Mouse (Mus musculus) stomach, postnatal 0 days (tissue): ENCODE data around the gene Wnt6. TPM values are rescaled to one million over a fixed set of nuclear protein-coding genes. Genes with fewer than 3 reads are reported as not detected.

Source experiments
- ATAC-seq: fragments of 200-750 bp; cut with Nextera tagmentation; 2 replicates; pipeline ENCODE4 v1.8.0; 2017; ENCODE audit not compliant: low FRiP score, low TSS enrichment
- DNase-seq: peaks from one replicate; pipeline ENCODE4 v3.0.0-alpha.2; 2016; ENCODE audit warnings: low spot score
- H3K27ac ChIP-seq: fragments of 300-500 bp; sonication (generic); replicated peaks from 2 replicates; pipeline ENCODE4 v1.5.1; 2014; ENCODE audit warnings: mild to moderate bottlenecking, control low read depth
- H3K27me3 ChIP-seq: fragments of 300-500 bp; sonication (generic); 2 replicates; pipeline ENCODE4 v1.6.1; 2014; ENCODE audit warnings: low read length; ENCODE audit not compliant: control insufficient read depth, insufficient read depth
- H3K36me3 ChIP-seq: fragments of 300-500 bp; sonication (generic); 2 replicates; pipeline ENCODE4 v1.6.1; 2014; ENCODE audit warnings: low read length, mixed read lengths; ENCODE audit not compliant: control insufficient read depth, insufficient read depth
- H3K4me1 ChIP-seq: fragments of 300-500 bp; sonication (generic); replicated peaks from 2 replicates; pipeline ENCODE4 v1.6.1; 2014; ENCODE audit warnings: antibody characterized with exemption; ENCODE audit not compliant: control insufficient read depth, insufficient read depth
- H3K4me2 ChIP-seq: fragments of 300-500 bp; sonication (generic); replicated peaks from 2 replicates; pipeline ENCODE4 v1.6.1; 2014; ENCODE audit warnings: low read depth, mild to moderate bottlenecking, control low read depth, moderate library complexity
- H3K4me3 ChIP-seq: fragments of 300-500 bp; sonication (generic); 2 replicates; pipeline ENCODE4 v1.5.1; 2014; ENCODE audit warnings: low read depth, low read length, control low read depth
- H3K9ac ChIP-seq: fragments of 300-500 bp; sonication (generic); 2 replicates; pipeline ENCODE4 v1.6.1; 2014; ENCODE audit warnings: mild to moderate bottlenecking, low read length, control low read depth, mixed read lengths
- H3K9me3 ChIP-seq: fragments of 300-500 bp; sonication (generic); 2 replicates; pipeline ENCODE4 v1.6.1; 2016; ENCODE audit warnings: low read length; ENCODE audit not compliant: control insufficient read depth
- CTCF ChIP-seq: IDR thresholded peaks from 2 replicates; pipeline ENCODE4 v1.5.1; 2016; ENCODE audit warnings: antibody characterized with exemption, low read depth, mild to moderate bottlenecking, moderate library complexity
- EP300 ChIP-seq: optimal IDR thresholded peaks from 2 replicates; pipeline ENCODE3; 2016; ENCODE audit warnings: antibody characterized with exemption
- WGBS: fragments of 180-500 bp; shearing (Covaris S2); extraction: QIAGEN DNeasy Blood & Tissue Kit; methylation state at CpG from one replicate; pipeline ENCODE4 v1.1.7; 2014; 5-methylcytosine and 5-hydroxymethylcytosine counted together
- polyA plus RNA-seq: library from polyadenylated mRNA; unstranded; fragments of >200 nt; fragmentation: Nextera tagmentation; extraction: Ambion mirVana; gene quantifications from 2 replicates; pipeline ENCODE4 v1.2.1, GENCODE M21; 2015

Wnt6 gene
- polyA plus RNA-seq, 1 experiment from 2014 or later: 3.6 TPM

DNA sequence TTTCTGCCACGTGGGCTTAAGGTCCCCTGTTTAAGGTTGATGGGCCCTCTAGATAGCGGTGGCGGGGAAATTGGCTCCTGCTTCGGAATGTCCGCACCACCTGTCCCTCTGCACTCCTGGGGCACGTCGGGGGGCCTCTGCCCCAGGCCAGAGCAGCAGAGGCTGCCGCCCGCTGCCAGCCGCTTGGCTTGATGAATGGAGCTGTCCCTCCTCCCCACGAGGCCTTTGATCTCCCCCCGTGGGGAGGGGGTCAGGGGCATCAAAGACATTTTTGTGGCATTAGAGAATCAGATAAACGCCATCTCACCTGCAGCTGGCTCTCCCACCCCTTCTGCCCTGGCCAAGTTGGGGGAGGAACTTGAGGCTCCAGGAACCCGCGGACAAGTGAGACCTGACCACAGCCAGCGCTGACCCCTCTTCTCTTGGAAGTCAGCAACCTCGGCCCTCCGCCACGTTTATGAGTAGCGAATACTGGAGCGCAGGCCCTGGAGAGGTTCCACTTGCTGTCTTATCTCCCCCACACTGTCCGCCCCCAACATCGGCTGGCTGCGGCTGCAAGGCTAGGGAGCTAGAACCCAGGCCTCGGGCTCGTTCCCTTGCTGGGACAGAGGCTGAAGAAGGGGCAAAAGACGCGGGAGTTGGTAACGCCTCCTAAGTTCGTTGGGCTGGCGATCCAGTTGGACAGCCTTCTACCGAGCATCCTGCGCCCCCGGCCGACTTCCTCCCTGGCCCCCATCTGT lies 795 bp upstream of the Wnt6 start:
- ATAC-seq: no peak
- H3K27ac ChIP-seq: no peak overlapping the region
- 6% methylated on average over 35 of the region's 35 CpGs for WGBS
- no peaks in the 10 kb centered on the region for H3K36me3 ChIP-seq
- H3K4me3 ChIP-seq: peak overlapping the region; percentile 44
- TF ChIP-seq CTCF: no peak
- TF ChIP-seq EP300: no peak
- no peaks in the 10 kb centered on the region; the same call in 1 of the 2 replicates for H3K4me1 ChIP-seq
- H3K27me3 ChIP-seq: peaks cover 2% of the 10 kb centered on the region; the same call in 1 of the 2 replicates
- no peak overlapping the region for H3K9ac ChIP-seq
- H3K9me3 ChIP-seq: no peaks in the 10 kb centered on the region
- no peak for DNase-seq
- H3K4me2 ChIP-seq: peak overlapping the region; percentile 83

GRCm38 (mm10) chr1:74771467-74771844 lies 236 bp upstream of the Wnt6 start:
- Histone ChIP-seq H3K27me3 (peaks cover 2% of the 10 kb centered on the region; the same call in 1 of the 2 replicates), H3K36me3 (no peaks in the 10 kb centered on the region), H3K4me1 (no peaks in the 10 kb centered on the region; the same call in 1 of the 2 replicates), H3K4me3 (peak overlapping the region; percentile 44), H3K9ac (peak overlapping the region; percentile 52; the same call in 1 of the 2 replicates), H3K9me3 (no peaks in the 10 kb centered on the region), H3K27ac (no peak overlapping the region), H3K4me2 (peak overlapping the region; percentile 83)
- DNase-seq: no peak
- TF ChIP-seq CTCF (no peak), EP300 (no peak)
- no peak for ATAC-seq
- 0% methylated on average over 13 of the region's 26 CpGs for WGBS

DNA sequence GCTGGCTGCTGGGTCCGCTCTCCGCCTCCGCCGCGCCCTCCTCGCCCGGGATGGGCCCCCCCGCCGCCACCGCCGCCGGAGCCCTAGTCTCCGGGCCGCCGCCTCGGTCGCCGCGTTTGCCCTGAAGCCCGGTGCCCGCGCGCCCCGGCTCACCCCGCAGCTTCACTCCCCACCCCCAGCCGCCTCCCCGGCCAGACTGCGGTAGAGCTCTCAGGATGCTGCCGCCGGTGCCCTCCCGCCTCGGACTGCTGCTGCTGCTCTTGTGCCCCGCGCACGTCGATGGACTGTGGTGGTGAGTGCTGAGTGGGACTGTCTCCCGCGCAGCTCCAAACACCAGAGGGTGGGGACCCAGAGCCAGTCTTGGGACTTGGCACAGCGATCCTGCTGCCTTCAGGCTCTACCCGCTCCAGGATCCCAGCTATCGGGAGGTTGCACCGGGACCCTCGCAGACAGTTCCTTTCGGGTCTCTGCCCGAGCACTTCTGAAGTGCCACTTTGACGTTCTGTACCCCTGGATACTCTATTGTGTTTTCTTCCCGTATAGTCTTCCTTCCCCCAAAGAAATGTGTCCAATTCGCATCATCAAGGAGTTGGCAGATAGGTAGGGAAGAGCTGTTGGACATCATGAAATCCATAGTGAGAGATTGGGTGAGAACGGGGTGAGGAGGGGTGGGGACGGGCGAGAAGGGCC lies 384 bp downstream of the Wnt6 start:
- H3K27ac ChIP-seq: no peak overlapping the region
- H3K9me3 ChIP-seq: no peaks in the 10 kb centered on the region
- peak overlapping the region; percentile 83 for H3K4me2 ChIP-seq
- H3K27me3 ChIP-seq: peaks cover 2% of the 10 kb centered on the region; the same call in 1 of the 2 replicates
- peak overlapping the region; percentile 44 for H3K4me3 ChIP-seq
- no peak for ATAC-seq
- WGBS: under 1% methylated on average over 30 of the region's 51 CpGs
- no peaks in the 10 kb centered on the region; the same call in 1 of the 2 replicates for H3K4me1 ChIP-seq
- TF ChIP-seq CTCF: no peak
- no peak for TF ChIP-seq EP300
- H3K9ac ChIP-seq: peak overlapping the region; percentile 52; the same call in 1 of the 2 replicates
- DNase-seq: no peak
- H3K36me3 ChIP-seq: no peaks in the 10 kb centered on the region

- Histone ChIP-seq H3K4me1 (no peaks in the 10 kb centered on the region; the same call in 1 of the 2 replicates), H3K4me3 (peak overlapping the region; percentile 44), H3K36me3 (no peaks in the 10 kb centered on the region), H3K9me3 (no peaks in the 10 kb centered on the region), H3K27me3 (peaks cover 2% of the 10 kb centered on the region; the same call in 1 of the 2 replicates), H3K4me2 (peak overlapping the region; percentile 83), H3K27ac (no peak overlapping the region), H3K9ac (no peak overlapping the region)
- ATAC-seq: peak; percentile 85
- DNase-seq: peak; percentile 81
- under 1% methylated on average over 15 of the region's 15 CpGs for WGBS
- no peak for TF ChIP-seq CTCF
- no peak for TF ChIP-seq EP300
Measured at GRCm38 (mm10) chr1:74773136-74773535, 1.4 kb downstream of the Wnt6 start.

- TF ChIP-seq EP300: no peak
- TF ChIP-seq CTCF: no peak
- no peaks in the 10 kb centered on the region for H3K9me3 ChIP-seq
- ATAC-seq: no peak
- no peak overlapping the region for H3K27ac ChIP-seq
- H3K4me2 ChIP-seq: no peak overlapping the region
- 42% methylated on average over 7 of the region's 7 CpGs for WGBS
- no peaks in the 10 kb centered on the region; the same call in 1 of the 2 replicates for H3K4me1 ChIP-seq
- no peak overlapping the region for H3K4me3 ChIP-seq
- no peak overlapping the region for H3K9ac ChIP-seq
- no peaks in the 10 kb centered on the region for H3K36me3 ChIP-seq
- H3K27me3 ChIP-seq: peaks cover 2% of the 10 kb centered on the region; the same call in 1 of the 2 replicates
- DNase-seq: no peak
Measured at GRCm38 (mm10) chr1:74774062-74774461, 2.4 kb downstream of the Wnt6 start.
